Mouse (Mus musculus) embryonic fibroblast, embryonic 13.5 days (primary cell): ENCODE data around the gene Cemip2. TPM values are rescaled to one million over a fixed set of nuclear protein-coding genes. Genes with fewer than 3 reads are reported as not detected.
"Not testable (repeated sequence)": the region's sequence is repeated elsewhere in the genome, so short reads cannot be mapped to it uniquely, and the experiment has no call there.

ENCODE experiments used
- H3K27ac ChIP-seq: 2 replicates; pipeline ENCODE4 v1.5.1; 2012; ENCODE audit warnings: low read length, control low read depth, inconsistent platforms; ENCODE audit not compliant: insufficient read depth
- H3K4me1 ChIP-seq: 2 replicates; pipeline ENCODE4 v1.6.1; 2011; ENCODE audit warnings: low read length; ENCODE audit not compliant: control insufficient read depth, insufficient read depth
- H3K4me3 ChIP-seq: 2 replicates; pipeline ENCODE4 v1.5.1; 2011; ENCODE audit warnings: mild to moderate bottlenecking, control low read depth, low read length; ENCODE audit not compliant: insufficient read depth
- CTCF ChIP-seq: IDR thresholded peaks from 2 replicates; pipeline ENCODE4 v1.5.1; 2011; ENCODE audit warnings: mild to moderate bottlenecking, control low read depth, low read length, moderate library complexity, borderline replicate concordance; ENCODE audit not compliant: insufficient read depth
- POLR2A ChIP-seq: IDR thresholded peaks from 2 replicates; pipeline ENCODE4 v1.6.1; 2011; ENCODE audit warnings: low read depth, mild to moderate bottlenecking, control low read depth, low read length, moderate library complexity
- polyA plus RNA-seq: library from polyadenylated mRNA; stranded (reverse); fragments of >200 nt; gene quantifications from 2 replicates; pipeline ENCODE4 v1.2.4, GENCODE M21; 2011; ENCODE audit warnings: low read depth; ENCODE audit not compliant: missing spikeins, insufficient read length

Gene Cemip2
- polyA plus RNA-seq, 1 experiment: 24.0 TPM

DNA sequence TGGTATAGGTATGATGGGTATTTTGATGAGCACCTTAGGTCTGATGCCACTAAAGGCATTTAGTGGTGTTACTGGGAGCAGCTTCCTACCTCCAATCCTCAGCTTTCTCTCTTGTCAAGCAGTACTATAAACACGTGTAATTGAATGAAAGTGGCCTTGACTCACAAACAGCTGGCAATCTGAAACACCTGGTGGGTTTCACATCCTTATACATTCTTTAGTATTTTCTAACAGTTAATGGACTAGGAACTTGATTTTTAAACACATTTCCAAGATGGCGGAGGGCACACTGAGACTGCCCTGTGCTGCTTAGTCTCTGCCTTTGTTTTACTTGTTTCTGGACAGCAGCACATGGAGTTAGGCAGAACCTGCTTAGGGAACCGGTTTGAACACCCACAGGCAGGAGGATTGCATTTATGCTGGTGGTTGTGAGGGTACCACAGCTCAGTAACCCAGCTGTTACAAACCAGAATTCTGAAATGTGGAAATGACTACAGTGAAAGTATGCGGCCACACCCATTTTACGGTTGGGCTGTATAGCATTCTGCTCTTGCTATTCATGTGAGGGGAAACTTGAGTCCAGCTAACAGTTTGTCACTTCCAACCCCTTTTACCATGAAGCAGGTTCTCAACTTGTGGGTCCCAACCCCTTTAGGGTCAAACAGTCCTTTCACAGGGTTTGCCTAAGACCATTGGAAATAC, 84.3 kb downstream of the Cemip2 start:
- Histone ChIP-seq H3K4me3 (no peak overlapping the region), H3K27ac (peak overlapping the region; percentile 90), H3K4me1 (peaks cover 12% of the 10 kb centered on the region)
- TF ChIP-seq POLR2A: no peak

DNA sequence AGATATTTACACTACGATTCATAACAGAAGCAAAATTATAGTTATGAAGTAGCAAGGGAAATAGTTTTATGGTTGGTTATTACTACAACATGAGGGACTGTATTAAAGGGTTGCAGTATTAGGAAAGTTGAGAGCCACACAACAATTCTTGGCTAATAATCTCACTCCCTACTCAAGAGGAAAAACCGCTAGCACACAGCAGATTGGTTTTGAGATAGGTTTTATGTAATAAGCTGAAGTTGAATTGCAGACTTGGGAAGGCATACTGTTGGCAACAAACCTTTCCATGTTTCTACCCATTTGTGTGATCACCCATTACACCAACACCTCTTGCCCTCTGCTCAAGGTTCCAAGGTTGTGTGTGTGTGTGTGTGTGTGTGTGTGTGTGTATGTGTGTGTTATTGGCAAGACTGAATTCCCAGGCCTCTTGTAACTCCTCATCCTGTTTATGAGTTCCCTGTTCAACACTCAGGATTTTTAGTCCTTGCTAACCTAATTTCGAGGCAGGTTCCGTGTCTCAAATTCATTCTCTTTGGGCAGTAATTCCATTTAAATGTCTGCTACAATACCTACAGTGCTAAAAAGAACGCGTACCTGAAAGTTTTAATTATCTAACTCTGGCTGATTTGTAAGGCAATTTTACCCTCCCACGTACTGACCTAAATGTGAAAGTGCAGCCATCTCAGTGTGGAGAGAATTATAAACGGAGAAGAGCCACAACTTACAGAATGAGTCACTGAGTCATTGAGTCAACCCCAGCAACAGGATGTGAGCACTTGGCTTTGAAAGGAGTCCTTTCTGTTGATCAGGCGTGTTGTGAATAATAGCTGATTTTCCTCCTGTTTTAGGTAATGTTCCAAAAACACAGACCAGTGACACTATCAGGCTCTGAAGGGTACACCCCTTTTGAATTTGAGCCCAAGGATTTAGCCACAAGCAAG, 85.1 kb downstream of the Cemip2 start:
- peaks cover 12% of the 10 kb centered on the region for H3K4me1 ChIP-seq
- no peak overlapping the region for H3K4me3 ChIP-seq
- peak overlapping the region; percentile 90 for H3K27ac ChIP-seq
- no peak for TF ChIP-seq CTCF
- no peak for TF ChIP-seq POLR2A

DNA sequence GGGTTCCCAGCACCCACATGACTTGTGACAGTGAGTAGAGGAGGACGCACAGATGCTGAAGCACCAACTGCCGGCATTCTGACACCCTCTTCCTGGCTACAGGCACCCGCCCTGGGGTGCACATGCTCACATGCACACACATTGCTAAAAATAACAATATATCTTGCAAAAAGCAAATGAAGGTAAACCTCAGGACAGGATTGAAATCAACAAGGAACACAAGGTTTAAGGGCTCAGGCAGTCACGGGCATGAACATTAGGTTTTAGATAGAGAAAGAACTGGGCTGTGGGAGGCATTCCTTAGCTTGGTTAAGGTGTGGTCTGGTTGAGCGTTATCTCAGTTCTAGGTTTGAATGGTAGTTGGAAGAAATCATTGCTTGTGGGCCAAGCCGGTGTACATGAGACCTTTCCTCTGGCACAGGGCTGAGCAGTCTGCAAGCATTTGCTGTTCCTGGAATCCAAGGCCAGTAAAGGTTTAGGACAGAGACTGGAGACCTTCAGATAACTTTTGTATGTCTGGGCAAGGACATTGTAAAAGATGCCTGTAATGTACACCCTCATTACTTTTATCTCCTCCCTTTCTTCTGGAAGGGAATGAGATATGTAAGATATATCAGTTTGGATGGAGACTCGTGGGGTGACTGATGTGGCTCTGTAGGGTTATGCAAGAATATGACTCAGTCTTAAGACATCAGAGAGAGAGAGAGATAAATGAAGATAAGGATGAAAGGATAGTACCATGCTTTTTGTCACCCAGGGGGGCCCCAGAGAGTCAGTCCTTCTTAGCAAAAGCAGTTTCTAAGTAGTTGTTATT, 87.3 kb downstream of the Cemip2 start:
- no peak for TF ChIP-seq POLR2A
- TF ChIP-seq CTCF: no peak
- Histone ChIP-seq H3K4me1 (peaks cover 12% of the 10 kb centered on the region), H3K4me3 (no peak overlapping the region)

DNA sequence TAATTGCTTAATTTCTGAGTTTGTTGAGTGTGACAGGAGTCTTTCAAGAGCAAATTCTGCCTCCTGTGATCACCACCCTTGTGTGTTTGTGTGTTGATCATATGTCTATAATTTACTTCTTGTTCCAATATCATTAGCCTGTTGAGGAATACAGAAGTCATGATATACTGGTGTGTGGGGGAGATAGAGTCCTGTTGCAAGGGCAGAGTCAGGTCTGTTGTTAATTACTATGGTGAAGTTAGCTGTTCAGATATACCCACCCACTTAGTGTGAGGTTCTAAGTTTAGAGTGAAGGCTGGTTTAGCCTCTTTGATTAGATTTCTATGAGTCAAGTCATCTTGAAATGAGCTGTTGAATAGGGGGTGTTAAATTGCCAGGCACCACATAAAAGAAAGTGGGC, 88.0 kb downstream of the Cemip2 start:
- H3K4me3 ChIP-seq: no peak overlapping the region
- H3K4me1 ChIP-seq: peaks cover 12% of the 10 kb centered on the region
- no peak overlapping the region for H3K27ac ChIP-seq
- TF ChIP-seq POLR2A (no peak), CTCF (no peak)

More for the DNA sequence above, 87.3 kb downstream of the Cemip2 start:
- H3K27ac ChIP-seq: no peak overlapping the region

DNA sequence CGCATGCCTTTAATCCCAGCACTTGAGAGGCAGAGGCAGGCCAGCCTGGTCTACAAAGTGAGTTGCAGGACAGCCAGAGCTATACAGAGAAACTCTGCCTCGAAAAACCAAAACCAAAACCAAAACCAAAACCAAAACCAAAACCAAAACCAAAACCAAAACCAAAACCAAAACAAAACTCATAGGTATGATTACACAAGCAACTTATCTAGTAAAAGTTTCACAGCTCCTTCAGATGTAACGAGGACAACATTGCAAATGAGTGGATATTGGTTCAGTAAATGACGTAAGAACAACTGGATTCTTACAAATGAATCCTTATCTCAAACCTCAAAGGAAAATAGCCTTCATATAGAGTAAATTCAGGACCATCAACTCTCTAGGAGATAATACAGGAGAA, 88.6 kb downstream of the Cemip2 start:
- peaks cover 12% of the 10 kb centered on the region for H3K4me1 ChIP-seq
- H3K4me3 ChIP-seq, H3K27ac ChIP-seq: not testable (repeated sequence)

DNA sequence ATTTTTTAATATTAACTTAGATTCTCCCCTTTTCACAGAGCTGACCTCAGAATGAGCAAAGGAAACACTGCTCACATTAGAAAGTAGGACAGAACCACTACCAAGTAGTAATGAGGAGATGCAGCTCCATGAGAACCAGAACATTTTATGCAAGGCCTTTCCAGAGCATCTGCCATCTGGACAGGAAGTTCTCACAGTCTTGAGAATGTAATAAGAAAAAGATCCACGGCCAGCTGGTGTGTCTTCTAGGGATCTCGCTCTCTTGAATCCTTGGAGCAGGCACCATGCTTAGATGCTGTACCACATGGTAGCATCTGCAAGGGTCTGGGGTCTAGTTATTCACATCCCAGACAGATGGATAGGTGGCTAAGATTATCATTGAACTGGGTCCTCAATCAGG, 90.3 kb downstream of the Cemip2 start:
- Histone ChIP-seq H3K4me3 (no peak overlapping the region), H3K27ac (no peak overlapping the region), H3K4me1 (peaks cover 5% of the 10 kb centered on the region; the same call in 1 of the 2 replicates)
- TF ChIP-seq POLR2A (no peak), CTCF (no peak)

DNA sequence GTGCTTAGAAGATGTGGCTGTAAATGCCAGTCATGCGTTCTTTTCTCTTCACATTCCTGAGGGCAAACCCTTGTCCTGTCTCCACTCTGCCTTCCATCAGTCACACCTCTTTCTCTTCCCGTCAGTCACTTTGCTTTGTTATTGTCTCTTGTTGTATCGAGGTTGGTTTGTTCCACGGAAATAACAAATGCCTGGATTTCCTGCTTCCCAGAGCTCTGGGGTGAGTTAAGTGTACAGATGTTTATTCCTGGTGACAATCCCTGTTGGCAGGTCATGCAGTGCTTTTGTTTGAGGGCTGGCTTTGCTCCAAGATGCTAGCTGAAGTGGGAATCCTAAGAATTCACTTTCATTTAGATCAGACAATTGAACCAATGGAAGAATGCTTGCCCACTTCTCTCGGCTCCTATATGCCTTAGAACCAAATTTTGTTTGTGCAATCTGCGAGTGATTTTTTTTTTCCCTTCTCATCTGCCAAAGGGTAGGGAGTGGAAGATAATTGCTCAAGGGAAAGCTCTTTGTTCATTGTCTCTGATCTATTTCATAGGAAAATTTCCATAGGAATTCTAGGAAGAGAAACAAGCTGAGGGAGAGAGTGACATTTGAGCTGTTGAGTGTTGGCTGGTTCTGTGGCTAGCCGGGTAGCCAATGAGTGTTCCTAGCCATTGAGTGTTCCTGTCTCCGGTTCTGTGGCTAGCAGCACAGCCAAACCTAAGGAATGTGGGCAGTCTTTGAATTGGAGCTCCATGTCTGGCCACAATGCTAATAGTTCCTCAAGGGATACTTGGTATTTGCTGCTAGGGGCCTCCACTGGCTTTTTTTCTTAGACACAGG, 104.2 kb downstream of the Cemip2 start:
- no peak for TF ChIP-seq POLR2A
- TF ChIP-seq CTCF: no peak
- H3K4me3 ChIP-seq: peak overlapping the region; percentile 4; the same call in 1 of the 2 replicates
- peaks cover 8% of the 10 kb centered on the region for H3K4me1 ChIP-seq
- peak overlapping the region; percentile 96 for H3K27ac ChIP-seq

DNA sequence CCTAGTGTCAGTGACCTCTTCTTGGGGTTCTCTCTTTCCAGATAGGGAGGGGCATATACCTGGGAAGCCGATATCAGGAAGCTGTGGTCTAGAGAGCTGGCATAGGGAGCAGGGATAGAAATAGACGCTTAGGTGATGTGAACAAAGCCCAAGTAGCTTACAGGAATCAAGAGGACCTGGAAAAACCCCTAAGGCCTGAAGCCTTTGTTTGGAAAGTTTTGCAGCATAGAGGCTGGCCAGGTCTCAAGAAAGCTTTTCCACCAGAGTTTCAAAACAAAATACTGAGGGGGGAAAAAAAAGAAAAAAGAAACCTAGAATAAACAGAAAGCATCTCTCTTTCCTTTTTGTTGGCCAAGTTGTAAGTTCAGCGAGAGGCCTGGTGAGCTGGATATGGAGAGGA, 104.9 kb downstream of the Cemip2 start:
- no peak for TF ChIP-seq POLR2A
- no peak for TF ChIP-seq CTCF
- Histone ChIP-seq H3K27ac (peak overlapping the region; percentile 85), H3K4me3 (no peak overlapping the region), H3K4me1 (peaks cover 8% of the 10 kb centered on the region)

DNA sequence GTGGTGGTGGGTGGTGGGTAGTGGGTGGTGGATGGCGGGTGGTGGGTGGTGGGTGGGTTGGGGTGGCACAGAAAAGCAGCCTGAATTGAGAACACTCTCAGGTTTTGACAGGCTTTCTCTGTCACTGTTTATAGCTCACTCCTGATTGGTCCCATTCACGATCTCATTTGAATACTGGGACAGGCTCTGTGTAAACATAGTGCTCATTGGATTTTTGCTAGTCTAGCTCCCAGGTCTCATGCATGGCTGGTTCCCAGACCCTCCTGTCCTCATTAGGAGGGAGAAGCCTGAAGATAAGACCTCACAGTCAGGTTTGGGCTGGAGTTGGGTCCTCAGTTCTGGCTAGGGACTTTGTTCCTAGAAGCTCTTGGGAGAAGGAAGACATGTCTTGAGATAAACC, 105.8 kb downstream of the Cemip2 start:
- Histone ChIP-seq H3K4me3 (no peak overlapping the region), H3K27ac (no peak overlapping the region), H3K4me1 (peaks cover 8% of the 10 kb centered on the region)
- TF ChIP-seq CTCF: no peak
- no peak for TF ChIP-seq POLR2A

DNA sequence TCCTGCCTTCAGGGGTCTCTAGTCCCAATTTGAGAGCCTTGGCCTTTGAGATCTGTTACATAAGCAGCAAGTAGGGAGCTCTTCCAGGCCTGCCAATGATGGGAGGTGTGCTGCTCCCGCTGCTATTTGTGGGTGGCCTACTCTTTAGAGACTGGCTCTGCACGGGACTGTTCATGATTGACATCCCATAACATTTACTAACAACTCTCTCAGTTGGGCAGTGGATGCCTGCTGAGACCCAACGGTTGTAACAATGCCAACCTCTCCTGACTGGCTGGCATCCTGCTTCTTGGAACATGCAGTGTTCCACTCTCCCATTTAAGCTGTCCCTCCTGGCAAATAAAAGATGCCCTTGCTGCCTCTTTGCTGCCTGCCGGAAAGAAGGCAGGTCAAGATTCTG, 106.2 kb downstream of the Cemip2 start:
- Histone ChIP-seq H3K4me3 (no peak overlapping the region), H3K27ac (no peak overlapping the region), H3K4me1 (peaks cover 8% of the 10 kb centered on the region)
- TF ChIP-seq CTCF: no peak
- no peak for TF ChIP-seq POLR2A
